Mouse (Mus musculus): ENCODE measurements around the gene Mnt. TPM values are rescaled to one million over a fixed set of nuclear protein-coding genes. Genes with fewer than 3 reads are reported as not detected.

Gene Mnt
- polyA plus RNA-seq, 1 experiment from 2014 or later: 24.7 TPM

DNA sequence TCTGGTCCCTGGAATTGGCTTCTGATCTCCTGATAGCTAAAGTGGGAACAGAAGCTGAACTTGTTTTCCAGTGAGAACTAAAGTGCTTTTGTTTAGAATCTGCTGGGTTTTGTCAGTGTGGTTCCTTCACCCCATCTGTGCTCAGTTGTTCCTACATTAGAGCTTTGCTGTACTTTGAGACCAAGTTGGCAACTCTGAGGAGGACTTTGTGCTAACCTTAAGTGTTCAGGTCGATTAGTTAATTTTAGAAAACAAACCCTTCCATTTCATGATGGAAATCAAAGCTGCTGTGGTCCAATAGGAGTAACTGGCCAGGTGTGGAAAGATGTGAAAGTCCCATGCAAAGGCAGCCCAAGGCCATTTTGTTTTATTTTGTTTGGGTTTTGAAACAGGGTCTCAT lies 9.8 kb upstream of the Mnt start:
- H3K27me3 ChIP-seq: no peaks in the 10 kb centered on the region
- in situ Hi-C loops (cut with MboI; ENCODE audit: low pct_unique_long_range_greater_than_20kb): no loop called here
- ChIA-PET POLR2A (interaction anchor here (0.6 to 1.8 kb wide), 3 partner anchors 27 to 35 kb away, joined by 3 to 4 read pairs (median 3); no protein-coding TSS in a partner anchor), CTCF (interaction anchor here (0.6 to 3.5 kb wide), 10 partner anchors 9 to 47 kb away, joined by 3 to 17 read pairs (median 4); partner anchors contain the start of gene Mnt)
- TF ChIP-seq CTCF (IDR thresholded peaks at IDR 0.05): no peak
- ATAC-seq (no peak), DNase-seq (ENCODE audit: low read depth, low spot score) (no peak)

- ATAC-seq (no peak), DNase-seq (ENCODE audit: low read depth, low spot score) (no peak)
- peak; percentile 67 for TF ChIP-seq CTCF (IDR thresholded peaks at IDR 0.05)
- H3K27me3 ChIP-seq: no peaks in the 10 kb centered on the region
- POLR2A ChIA-PET: interaction anchor here (0.6 to 1.8 kb wide), 3 partner anchors 26 to 35 kb away, joined by 3 to 4 read pairs (median 3); no protein-coding TSS in a partner anchor
- CTCF ChIA-PET: interaction anchor here (0.6 to 3.5 kb wide), 10 partner anchors 8 to 47 kb away, joined by 3 to 17 read pairs (median 4); partner anchors contain the start of gene Mnt
- in situ Hi-C loops (cut with MboI; ENCODE audit: low pct_unique_long_range_greater_than_20kb): no loop called here
These were observed 9.3 kb upstream of the Mnt start for GRCm38 (mm10) chr11:74821463-74821862.

GRCm38 (mm10) chr11:74822746-74823440 lies 7.8 kb upstream of the Mnt start:
- no peak for ATAC-seq
- in situ Hi-C loops (cut with MboI; ENCODE audit: low pct_unique_long_range_greater_than_20kb): no loop called here
- TF ChIP-seq CTCF (IDR thresholded peaks at IDR 0.05): no peak
- POLR2A ChIA-PET: interaction anchor here (1.2 kb wide), 1 partner anchor 9 kb away, joined by 5 read pairs; no protein-coding TSS in a partner anchor
- no peaks in the 10 kb centered on the region for H3K27me3 ChIP-seq
- DNase-seq (ENCODE audit: low read depth, low spot score): no peak
- CTCF ChIA-PET: interaction anchor here (0.9 to 3.5 kb wide), 5 partner anchors 9 to 29 kb away, joined by 3 to 17 read pairs (median 4); no protein-coding TSS in a partner anchor

DNA sequence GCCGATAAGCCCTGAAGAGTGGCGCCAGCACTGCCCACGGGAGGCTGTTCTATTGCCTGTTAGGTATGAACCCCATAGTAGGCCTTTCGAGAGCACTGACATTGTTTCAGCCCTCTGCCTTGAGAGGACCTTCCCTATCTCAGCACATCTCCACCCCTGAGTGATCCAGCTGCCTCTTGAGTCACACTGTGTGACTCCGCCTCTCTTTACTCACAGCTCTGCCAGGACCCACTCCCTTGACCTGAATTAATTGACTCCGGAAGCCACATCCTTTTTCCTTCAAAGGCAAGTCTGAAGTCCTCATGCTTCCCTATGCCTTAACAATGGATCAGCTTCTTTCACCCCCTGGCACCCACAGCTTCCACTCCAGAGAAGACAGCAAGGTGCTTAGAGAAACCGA lies 4.6 kb upstream of the Mnt start:
- ChIA-PET POLR2A (interaction anchor here (0.6 to 0.7 kb wide), 3 partner anchors 39 to 192 kb away, joined by 3 to 6 read pairs (median 3); no protein-coding TSS in a partner anchor), CTCF (interaction anchor here (1.2 to 1.5 kb wide), 2 partner anchors 22 to 33 kb away, joined by 3 to 7 read pairs; no protein-coding TSS in a partner anchor)
- in situ Hi-C loops (cut with MboI; ENCODE audit: low pct_unique_long_range_greater_than_20kb): no loop called here
- ATAC-seq (no peak), DNase-seq (ENCODE audit: low read depth, low spot score) (no peak)
- H3K27me3 ChIP-seq: no peaks in the 10 kb centered on the region
- TF ChIP-seq CTCF (IDR thresholded peaks at IDR 0.05): no peak

- no peak for DNase-seq (ENCODE audit: low read depth, low spot score)
- ATAC-seq: no peak
- ChIA-PET CTCF (interaction anchor here (1.2 kb wide), 1 partner anchor 22 kb away, joined by 7 read pairs; no protein-coding TSS in a partner anchor), POLR2A (interaction anchor here (0.7 kb wide), 3 partner anchors 40 to 193 kb away, joined by 3 to 6 read pairs (median 3); no protein-coding TSS in a partner anchor)
- no peak for TF ChIP-seq CTCF (IDR thresholded peaks at IDR 0.05)
- in situ Hi-C loops (cut with MboI; ENCODE audit: low pct_unique_long_range_greater_than_20kb): no loop called here
- H3K27me3 ChIP-seq: no peaks in the 10 kb centered on the region
These were observed 4.0 kb upstream of the Mnt start for GRCm38 (mm10) chr11:74826702-74827101.

- CTCF ChIA-PET: no interaction called here
- H3K27me3 ChIP-seq: no peaks in the 10 kb centered on the region
- ATAC-seq: no peak
- POLR2A ChIA-PET: no interaction called here
- in situ Hi-C loops (cut with MboI; ENCODE audit: low pct_unique_long_range_greater_than_20kb): no loop called here
- TF ChIP-seq CTCF (IDR thresholded peaks at IDR 0.05): no peak
- DNase-seq (ENCODE audit: low read depth, low spot score): no peak
These were observed 2.8 kb upstream of the Mnt start for GRCm38 (mm10) chr11:74827791-74828403.

DNA sequence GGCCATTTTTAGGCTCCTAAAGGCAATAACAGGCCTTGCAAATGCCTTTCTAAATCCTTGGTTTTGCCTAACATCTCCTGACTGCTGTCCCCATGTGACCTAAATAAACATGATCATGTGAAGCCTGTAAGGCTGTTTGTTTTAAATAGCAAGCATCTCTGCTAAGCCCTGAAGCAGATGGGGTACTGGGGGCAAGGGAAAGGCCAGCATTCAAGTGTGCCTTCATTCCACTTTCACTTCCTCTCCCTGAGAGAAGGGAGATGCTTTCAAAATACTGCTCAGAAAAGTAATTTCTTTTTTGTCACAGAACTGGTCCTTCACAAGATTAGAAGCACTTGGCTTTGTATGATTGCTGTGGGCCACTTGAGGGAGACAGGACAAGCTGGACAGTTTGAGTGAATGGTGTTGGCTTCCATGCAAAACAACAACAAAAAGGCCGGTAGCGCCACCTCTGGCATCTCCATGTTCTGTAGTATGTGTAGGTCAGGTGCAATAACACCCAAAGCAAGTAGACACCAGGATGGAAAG lies 2.3 kb upstream of the Mnt start:
- no peak for ATAC-seq
- in situ Hi-C loops (cut with MboI; ENCODE audit: low pct_unique_long_range_greater_than_20kb): no loop called here
- no peaks in the 10 kb centered on the region for H3K27me3 ChIP-seq
- ChIA-PET POLR2A (interaction anchor here (1.6 to 1.9 kb wide), 2 partner anchors 10 to 12 kb away, joined by 4 to 10 read pairs; no protein-coding TSS in a partner anchor), CTCF (interaction anchor here (2.5 kb wide), 1 partner anchor 8 kb away, joined by 9 read pairs; no protein-coding TSS in a partner anchor)
- no peak for TF ChIP-seq CTCF (IDR thresholded peaks at IDR 0.05)
- no peak for DNase-seq (ENCODE audit: low read depth, low spot score)

DNA sequence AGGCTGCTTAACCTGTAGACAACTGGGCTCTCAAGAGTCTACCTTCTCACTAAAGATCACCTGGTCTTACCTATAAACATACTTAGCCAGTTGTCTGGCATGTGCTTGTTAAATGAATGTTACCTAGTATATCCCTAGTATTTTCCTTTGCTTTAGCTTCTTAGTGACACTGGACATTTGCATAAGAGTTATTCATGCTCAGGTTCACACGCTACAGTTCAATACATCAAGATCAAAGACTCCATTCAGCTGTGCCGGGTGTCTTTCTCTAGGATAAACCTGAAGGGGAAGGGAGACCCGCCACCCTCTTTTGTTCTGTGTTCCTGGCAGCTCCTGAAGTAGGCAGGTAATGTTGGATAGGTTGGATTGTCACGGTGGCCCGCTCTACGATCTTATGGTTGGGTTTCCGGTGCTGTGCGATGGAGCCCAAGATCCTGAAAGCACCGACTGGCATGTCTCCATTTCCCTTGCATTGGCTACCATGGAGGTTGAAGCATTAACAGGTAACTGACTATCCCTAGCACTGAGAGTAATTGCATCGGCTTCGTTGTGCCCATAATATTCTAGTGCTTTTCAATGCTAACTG lies 1.7 kb upstream of the Mnt start:
- in situ Hi-C loops (cut with MboI; ENCODE audit: low pct_unique_long_range_greater_than_20kb): no loop called here
- CTCF ChIA-PET: interaction anchor here (2.5 kb wide), 1 partner anchor 8 kb away, joined by 9 read pairs; no protein-coding TSS in a partner anchor
- no peak for DNase-seq (ENCODE audit: low read depth, low spot score)
- no peaks in the 10 kb centered on the region for H3K27me3 ChIP-seq
- POLR2A ChIA-PET: interaction anchor here (1.1 to 1.9 kb wide), 3 partner anchors 9 to 87 kb away, joined by 3 to 10 read pairs (median 4); no protein-coding TSS in a partner anchor
- TF ChIP-seq CTCF (IDR thresholded peaks at IDR 0.05): no peak
- ATAC-seq: no peak

- POLR2A ChIA-PET: interaction anchor here (1.1 to 1.9 kb wide), 3 partner anchors 9 to 87 kb away, joined by 3 to 10 read pairs (median 4); no protein-coding TSS in a partner anchor
- no peak for DNase-seq (ENCODE audit: low read depth, low spot score)
- no peak for TF ChIP-seq CTCF (IDR thresholded peaks at IDR 0.05)
- H3K27me3 ChIP-seq: no peaks in the 10 kb centered on the region
- in situ Hi-C loops (cut with MboI; ENCODE audit: low pct_unique_long_range_greater_than_20kb): no loop called here
- peak; percentile 19 for ATAC-seq
- CTCF ChIA-PET: interaction anchor here (2.5 kb wide), 1 partner anchor 9 kb away, joined by 9 read pairs; no protein-coding TSS in a partner anchor
These were observed 908 bp upstream of the Mnt start for GRCm38 (mm10) chr11:74829812-74830211.

GRCm38 (mm10) chr11:74831191-74831605 lies 478 bp downstream of the Mnt start:
- ChIA-PET POLR2A (interaction anchor here (0.9 to 1.7 kb wide), 2 partner anchors 8 to 17 kb away, joined by 4 to 5 read pairs; no protein-coding TSS in a partner anchor), CTCF (no interaction called here)
- TF ChIP-seq CTCF (IDR thresholded peaks at IDR 0.05): no peak
- H3K27me3 ChIP-seq: no peaks in the 10 kb centered on the region
- ATAC-seq (peak; percentile 5), DNase-seq (ENCODE audit: low read depth, low spot score) (no peak)
- in situ Hi-C loops (cut with MboI; ENCODE audit: low pct_unique_long_range_greater_than_20kb): no loop called here

All from Patski (cell line).